Mouse (Mus musculus) heart, adult 10 weeks (tissue): ENCODE data around the gene Smim22. TPM values are rescaled to one million over a fixed set of nuclear protein-coding genes. Genes with fewer than 3 reads are reported as not detected.

Source experiments
- polyA plus RNA-seq: library from polyadenylated mRNA; stranded (reverse); fragments of 350-450 nt; fragmentation: Illumina TruSeq; extraction: RNeasy Lipid Tissue Mini Kit (QIAGEN cat#74804); gene quantifications from one replicate; pipeline ENCODE4 v1.2.3, GENCODE M21; 2014; ENCODE audit warnings: low read depth, low replicate concordance

The Smim22 gene
- not detected for polyA plus RNA-seq

DNA sequence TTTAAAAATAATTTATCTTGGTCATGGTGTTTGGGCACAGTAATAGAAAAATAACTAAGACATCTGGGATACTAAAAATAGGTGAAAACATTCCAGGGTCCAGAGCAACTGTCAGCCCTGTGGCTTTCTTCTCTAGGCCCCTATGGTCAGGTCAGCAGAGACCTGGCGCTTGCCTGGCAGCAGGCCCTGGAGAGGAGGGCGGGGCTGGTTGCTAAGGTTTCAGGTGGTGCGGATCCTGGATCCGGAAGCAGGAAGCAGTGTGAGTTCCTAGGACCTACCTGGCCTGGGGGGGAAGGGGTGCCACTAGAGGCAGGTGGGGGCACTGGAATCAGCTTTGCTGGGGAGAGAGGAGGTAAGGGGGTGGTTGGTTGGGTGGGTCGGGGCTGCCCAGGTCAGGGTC lies at the start of gene Smim22:
Gene Smim22, plus strand, starts transcription at position 222 of the 400 bp plus-strand sequence.

DNA sequence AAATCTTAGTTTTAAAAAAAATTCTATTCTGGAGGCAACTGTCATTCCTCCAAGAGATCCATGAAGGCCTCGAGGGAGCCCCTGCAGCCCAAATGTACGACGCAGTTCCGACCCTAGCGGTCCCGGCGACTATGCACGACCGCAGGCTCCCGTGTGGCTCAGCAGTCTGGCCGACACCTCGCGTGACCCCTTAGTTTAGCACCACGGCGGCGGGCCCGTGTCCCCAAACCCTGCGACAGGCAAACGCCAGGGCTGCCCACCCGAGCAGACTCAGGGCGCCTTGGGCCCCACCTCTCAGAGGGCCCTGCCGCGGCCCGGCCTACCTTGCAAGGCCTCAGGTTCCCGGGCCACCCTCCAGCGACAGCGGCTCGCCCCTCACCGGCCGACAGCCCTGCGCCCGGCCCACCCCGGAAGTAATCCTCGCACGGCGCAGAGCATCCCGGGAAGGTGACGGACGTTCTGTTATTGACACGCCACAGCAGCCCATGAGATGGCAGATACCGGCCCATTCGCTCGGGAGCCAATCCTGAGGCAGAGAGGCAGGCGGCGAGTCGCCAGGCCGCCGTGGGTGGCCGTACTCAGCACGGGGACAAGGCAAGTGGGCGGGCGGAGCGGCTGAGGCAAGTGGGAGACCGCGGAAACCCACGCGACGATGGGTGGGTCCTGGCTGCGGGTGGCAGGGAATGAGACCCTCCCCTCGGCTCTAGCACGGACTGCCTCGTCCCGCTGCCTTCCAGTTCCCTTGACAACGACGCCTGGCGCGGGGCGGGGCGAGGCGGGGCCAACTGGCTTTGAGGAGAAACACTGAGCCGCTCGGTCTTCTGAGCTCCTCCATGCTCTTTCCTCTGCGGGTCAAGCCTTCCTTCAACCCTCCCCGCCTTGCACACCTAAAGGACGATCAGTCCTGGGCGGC lies 43.0 kb upstream of the Smim22 start, which contains the start of gene Anks3:
Gene Anks3, minus strand, starts transcription at position 409 of the 913 bp plus-strand sequence.

DNA sequence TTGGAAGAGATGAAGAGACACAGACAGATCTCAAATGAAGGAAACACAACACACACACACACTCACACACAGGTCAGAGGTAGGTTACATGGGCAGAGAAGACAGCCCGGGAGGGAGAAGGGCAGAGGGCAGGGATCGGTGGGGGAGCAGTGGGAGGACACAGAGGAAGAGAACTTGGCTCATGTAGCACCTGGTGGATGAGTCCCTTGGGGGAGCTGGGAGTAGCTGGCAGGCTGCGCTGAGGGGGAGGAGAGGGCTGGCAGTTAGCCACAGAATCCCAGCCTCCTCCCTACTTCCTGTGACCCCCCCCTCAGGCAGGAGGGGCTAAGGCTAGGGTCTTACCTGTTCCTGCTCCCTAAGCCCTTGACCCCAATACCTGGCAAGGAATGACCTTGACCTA lies 9.5 kb upstream of the Smim22 start, which contains the start of gene Sept12:
Gene Sept12, minus strand, starts transcription at position 300 of the 400 bp plus-strand sequence.

DNA sequence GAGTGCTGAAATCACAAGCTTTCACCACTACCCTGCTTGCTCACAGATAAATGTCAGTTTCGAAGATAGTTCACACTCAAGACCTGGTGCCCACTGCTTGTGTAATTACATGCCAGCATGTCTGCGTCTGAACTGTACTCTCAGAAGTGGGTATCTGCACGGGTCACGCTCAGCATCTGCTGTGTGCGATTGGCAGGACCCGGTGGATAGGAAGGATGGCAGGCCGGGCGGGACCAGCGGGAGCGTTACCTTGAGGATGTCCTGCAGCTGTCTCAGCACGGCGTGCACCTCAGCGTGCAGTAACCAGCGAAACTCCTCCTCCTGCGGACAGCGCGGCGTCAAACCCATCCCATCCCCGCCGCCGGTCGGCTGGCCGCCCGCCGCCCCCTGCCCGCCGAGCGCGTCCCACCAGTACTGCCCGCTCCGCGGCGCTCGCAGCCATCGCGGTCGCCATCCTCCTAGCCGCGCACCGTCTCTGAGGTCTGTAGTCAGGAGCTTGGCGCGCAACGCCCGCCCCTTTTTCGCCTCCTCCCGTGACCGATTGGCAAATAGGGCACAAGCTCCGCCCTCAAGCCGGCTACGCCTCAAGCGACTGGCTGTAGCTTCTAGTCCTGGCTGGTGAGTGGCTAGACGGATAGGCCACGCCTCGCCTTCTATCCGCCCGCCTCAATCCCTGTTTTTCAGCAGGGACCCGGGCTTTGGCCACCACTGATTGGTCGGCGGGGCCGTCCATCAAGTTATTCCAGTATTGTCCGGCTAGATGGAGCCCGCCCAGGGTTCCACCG lies 6.2 kb downstream of the Smim22 start, which contains the start of gene Rogdi:
Gene Rogdi, minus strand, starts transcription at position 500 of the 785 bp plus-strand sequence.

DNA sequence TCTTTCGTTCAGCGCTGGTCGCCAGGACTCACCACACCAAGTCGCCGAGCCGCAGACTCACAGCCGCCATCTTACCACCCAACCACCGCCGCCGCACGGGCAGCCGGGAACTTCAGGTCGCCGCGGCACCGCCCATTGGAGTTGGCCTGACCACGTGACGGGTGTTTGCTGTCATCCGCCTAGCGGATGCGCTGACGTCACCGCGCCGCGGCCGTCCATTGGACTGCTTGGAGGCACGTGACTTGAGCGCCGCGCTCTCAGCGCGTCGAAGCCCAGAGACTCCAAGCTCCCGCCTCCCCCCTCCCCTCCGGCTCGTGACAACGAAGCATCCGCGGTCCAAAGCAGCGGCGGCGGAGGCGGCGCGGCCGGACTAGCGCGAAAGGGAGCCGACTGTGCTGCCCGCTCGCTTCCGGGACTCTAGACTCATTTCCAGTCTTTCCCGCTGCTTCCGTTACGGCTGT lies 42.7 kb downstream of the Smim22 start, which contains the start of the genes Glyr1 and Ubn1:
Gene Glyr1, minus strand, starts transcription at position 90 of the 461 bp plus-strand sequence.
Gene Ubn1, plus strand, starts transcription at position 284 of the 461 bp plus-strand sequence.

Other genes with a start within 250 kb of the Smim22 start
- 65.9 TPM for gene Cdip1, start 217.0 kb upstream of the Smim22 start, polyA plus RNA-seq
- gene 4930562C15Rik, start 171.9 kb upstream of the Smim22 start, polyA plus RNA-seq = not detected
- gene Ubald1, start 127.0 kb upstream of the Smim22 start, polyA plus RNA-seq = 29.5 TPM
- gene Mgrn1, start 121.0 kb upstream of the Smim22 start, polyA plus RNA-seq = 173 TPM
- 24.9 TPM for gene Nudt16l1, start 68.5 kb upstream of the Smim22 start, polyA plus RNA-seq
- gene Anks3, start 43.1 kb upstream of the Smim22 start, polyA plus RNA-seq = 19.7 TPM
- gene Sept12, start 9.4 kb upstream of the Smim22 start, polyA plus RNA-seq = not detected
- 35.0 TPM for gene Rogdi, start 6.3 kb downstream of the Smim22 start, polyA plus RNA-seq
- gene Glyr1, start 42.6 kb downstream of the Smim22 start, polyA plus RNA-seq = 52.6 TPM
- 20.4 TPM for gene Ubn1, start 42.8 kb downstream of the Smim22 start, polyA plus RNA-seq
- gene Ppl, start 125.1 kb downstream of the Smim22 start, polyA plus RNA-seq = 4.8 TPM
- 2.7 TPM for gene Sec14l5, start 139.8 kb downstream of the Smim22 start, polyA plus RNA-seq
- 15.2 TPM for gene Nagpa, start 196.7 kb downstream of the Smim22 start, polyA plus RNA-seq
- 9.1 TPM for gene AU021092, start 215.0 kb downstream of the Smim22 start, polyA plus RNA-seq
- 23.5 TPM for gene Alg1, start 226.3 kb downstream of the Smim22 start, polyA plus RNA-seq
- gene Eef2kmt, start 248.7 kb downstream of the Smim22 start, polyA plus RNA-seq = 14.2 TPM